Mouse (Mus musculus): Measurements from ENCODE around the gene Bzw1. TPM values are rescaled to one million over a fixed set of nuclear protein-coding genes. Genes with fewer than 3 reads are reported as not detected.
"Not testable (repeated sequence)": the region's sequence is repeated elsewhere in the genome, so short reads cannot be mapped to it uniquely, and the experiment has no call there.

The Bzw1 gene
- polyA plus RNA-seq, 1 experiment from 2014 or later = 540 TPM

DNA sequence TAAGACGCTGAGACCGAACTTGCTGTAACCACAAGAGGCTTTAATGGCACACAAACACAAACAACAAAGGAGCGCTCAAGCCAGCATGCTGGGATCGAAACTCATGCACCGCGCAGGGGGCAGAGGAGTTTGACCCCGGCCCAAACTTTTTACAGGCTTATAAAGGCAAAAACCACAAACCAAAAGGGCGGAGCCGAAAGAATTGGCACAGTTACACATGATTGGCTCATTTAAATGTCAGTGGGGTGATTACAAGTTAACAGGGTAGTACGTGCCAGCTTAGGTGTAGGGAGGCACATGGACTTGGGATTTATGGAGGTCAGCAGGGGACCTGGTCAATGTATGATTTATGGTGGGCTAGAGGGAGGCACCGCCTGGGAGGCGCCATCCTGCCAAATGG is 28.1 kb upstream of the Bzw1 start:
- WGBS = 81% methylated on average over 12 of the region's 12 CpGs
- Histone ChIP-seq H3K4me3 (ENCODE audit: low read depth, low read length) (no peak overlapping the region), H3K27me3 (ENCODE audit: control insufficient read depth, insufficient read depth, low read length) (no peaks in the 10 kb centered on the region), H3K9ac (ENCODE audit: low read length) (no peak overlapping the region), H3K36me3 (ENCODE audit: control insufficient read depth, insufficient read depth, low read length) (no peaks in the 10 kb centered on the region), H3K4me1 (ENCODE audit: control insufficient read depth, insufficient read depth, low read length) (no peaks in the 10 kb centered on the region), H3K9me3 (ENCODE audit: control insufficient read depth, low read length) (no peaks in the 10 kb centered on the region), H3K27ac (ENCODE audit: low read depth, low read length) (no peak overlapping the region), H3K4me2 (ENCODE audit: low read depth) (no peak overlapping the region)
- ATAC-seq (ENCODE audit: insufficient read depth, low FRiP score, low TSS enrichment) = no peak
- DNase-seq (ENCODE audit: low spot score) = no peak

DNA sequence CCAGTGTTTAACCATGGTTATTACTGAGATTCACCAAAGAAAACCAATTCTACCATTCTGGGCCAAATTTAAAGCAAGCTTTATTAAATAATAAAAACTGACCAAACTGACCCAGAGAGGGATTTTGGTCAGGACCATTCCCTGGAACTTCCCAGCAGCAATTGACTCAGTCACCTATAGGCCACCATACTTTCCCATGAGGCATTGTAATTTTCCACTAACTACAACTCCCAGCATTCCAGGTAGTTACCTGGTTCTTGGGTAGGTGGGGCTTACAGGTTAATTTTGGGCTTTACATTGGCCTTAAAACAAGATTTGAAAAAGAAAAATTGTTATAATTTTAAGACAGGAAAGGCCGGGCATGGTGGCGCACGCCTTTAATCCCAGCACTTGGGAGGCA is 26.9 kb upstream of the Bzw1 start:
- H3K9me3 ChIP-seq (ENCODE audit: control insufficient read depth, low read length) = no peaks in the 10 kb centered on the region
- no peak overlapping the region for H3K9ac ChIP-seq (ENCODE audit: low read length)
- H3K4me3 ChIP-seq (ENCODE audit: low read depth, low read length) = no peak overlapping the region
- no peaks in the 10 kb centered on the region for H3K4me1 ChIP-seq (ENCODE audit: control insufficient read depth, insufficient read depth, low read length)
- no peaks in the 10 kb centered on the region for H3K36me3 ChIP-seq (ENCODE audit: control insufficient read depth, insufficient read depth, low read length)
- no peaks in the 10 kb centered on the region for H3K27me3 ChIP-seq (ENCODE audit: control insufficient read depth, insufficient read depth, low read length)
- H3K27ac ChIP-seq (ENCODE audit: low read depth, low read length) = no peak overlapping the region
- WGBS = 98% methylated on average over 3 of the region's 3 CpGs
- DNase-seq (ENCODE audit: low spot score) (no peak), ATAC-seq (ENCODE audit: insufficient read depth, low FRiP score, low TSS enrichment) (no peak)
- H3K4me2 ChIP-seq (ENCODE audit: low read depth) = no peak overlapping the region

DNA sequence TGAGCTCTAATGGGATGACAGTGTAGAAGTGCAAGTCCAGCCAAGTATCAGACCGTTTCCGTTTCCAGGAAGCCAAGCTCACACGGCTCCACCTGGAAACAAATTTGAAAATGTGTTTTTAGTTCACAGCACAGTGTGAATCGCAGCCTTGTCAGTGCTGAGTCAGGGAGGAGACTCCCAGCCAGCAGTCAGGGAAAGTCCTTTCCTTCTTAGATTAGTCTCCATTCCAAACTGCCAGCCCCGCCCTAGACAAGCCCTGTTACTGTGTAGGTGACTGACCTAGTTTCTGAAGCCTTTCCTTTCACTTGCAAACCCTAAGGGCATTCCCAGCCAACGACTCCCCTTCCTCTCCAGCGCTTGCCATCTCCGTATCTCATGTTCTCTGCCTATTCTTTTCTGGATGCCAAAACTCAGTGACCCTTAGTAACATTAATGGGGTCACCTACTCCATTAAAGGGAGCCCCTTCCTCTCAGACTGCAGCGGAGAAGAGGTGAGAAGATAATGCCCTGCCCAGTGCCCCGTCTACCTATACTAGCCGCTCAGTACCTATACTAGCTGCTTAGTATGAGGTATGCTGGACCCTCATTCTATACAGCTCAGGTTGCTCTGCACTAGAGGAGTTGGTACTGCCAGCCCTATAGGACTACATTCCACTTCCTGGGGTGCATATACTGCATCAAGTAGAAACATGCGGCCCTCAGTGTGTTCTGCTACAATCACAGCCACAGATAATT is 25.8 kb upstream of the Bzw1 start:
- H3K9ac ChIP-seq (ENCODE audit: low read length) = no peak overlapping the region
- no peaks in the 10 kb centered on the region for H3K9me3 ChIP-seq (ENCODE audit: control insufficient read depth, low read length)
- H3K4me1 ChIP-seq (ENCODE audit: control insufficient read depth, insufficient read depth, low read length) = no peaks in the 10 kb centered on the region
- DNase-seq (ENCODE audit: low spot score) = no peak
- ATAC-seq (ENCODE audit: insufficient read depth, low FRiP score, low TSS enrichment) = no peak
- H3K36me3 ChIP-seq (ENCODE audit: control insufficient read depth, insufficient read depth, low read length) = no peaks in the 10 kb centered on the region
- WGBS = 82% methylated on average over 12 of the region's 12 CpGs
- no peak overlapping the region for H3K4me3 ChIP-seq (ENCODE audit: low read depth, low read length)
- H3K27me3 ChIP-seq (ENCODE audit: control insufficient read depth, insufficient read depth, low read length) = no peaks in the 10 kb centered on the region
- no peak overlapping the region for H3K27ac ChIP-seq (ENCODE audit: low read depth, low read length)
- no peak overlapping the region for H3K4me2 ChIP-seq (ENCODE audit: low read depth)

DNA sequence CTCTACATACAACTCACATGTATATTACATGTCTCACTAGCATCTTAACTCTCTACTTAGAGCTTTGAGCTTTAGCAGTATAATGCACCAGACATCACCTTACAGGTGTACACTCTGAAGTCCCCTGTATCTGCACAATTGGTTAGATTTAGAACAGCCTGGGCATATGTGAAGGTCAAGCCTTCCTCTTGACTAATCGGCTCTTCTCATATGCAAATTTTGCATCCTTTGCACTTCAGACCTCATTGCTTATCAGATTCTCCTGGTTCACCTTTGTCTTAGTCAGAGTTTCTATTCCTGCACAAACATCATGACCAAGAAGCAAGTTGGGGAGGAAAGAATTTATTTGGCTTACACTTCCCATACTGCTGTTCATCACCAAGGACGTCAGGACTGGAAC is 23.0 kb upstream of the Bzw1 start:
- no peak overlapping the region for H3K4me3 ChIP-seq (ENCODE audit: low read depth, low read length)
- no peak overlapping the region for H3K4me2 ChIP-seq (ENCODE audit: low read depth)
- DNase-seq (ENCODE audit: low spot score) (no peak), ATAC-seq (ENCODE audit: insufficient read depth, low FRiP score, low TSS enrichment) (no peak)
- H3K27ac ChIP-seq (ENCODE audit: low read depth, low read length) = no peak overlapping the region
- no peak overlapping the region for H3K9ac ChIP-seq (ENCODE audit: low read length)
- no peaks in the 10 kb centered on the region for H3K27me3 ChIP-seq (ENCODE audit: control insufficient read depth, insufficient read depth, low read length)
- H3K9me3 ChIP-seq (ENCODE audit: control insufficient read depth, low read length) = no peaks in the 10 kb centered on the region
- 81% methylated on average over 2 of the region's 2 CpGs for WGBS
- H3K36me3 ChIP-seq (ENCODE audit: control insufficient read depth, insufficient read depth, low read length) = no peaks in the 10 kb centered on the region
- no peaks in the 10 kb centered on the region for H3K4me1 ChIP-seq (ENCODE audit: control insufficient read depth, insufficient read depth, low read length)

DNA sequence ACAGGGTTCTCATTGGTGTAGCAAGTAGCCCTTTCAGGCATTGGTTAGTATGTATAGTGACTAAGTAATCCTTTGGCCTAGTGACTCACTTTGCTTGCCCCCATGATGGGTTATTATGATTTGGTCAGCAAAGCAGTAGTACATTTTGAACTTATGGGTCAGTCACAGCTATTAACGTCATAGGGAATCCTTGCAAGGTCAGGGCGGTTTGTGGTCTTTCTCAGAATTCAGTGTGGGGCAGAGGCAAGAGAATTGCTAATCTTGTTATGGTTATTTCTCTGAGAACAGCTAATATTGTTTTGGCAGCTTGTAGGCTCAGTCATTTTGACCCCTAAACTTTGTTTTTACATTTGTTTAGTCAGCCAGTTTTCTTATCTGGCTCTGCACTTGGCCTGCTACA is 18.4 kb upstream of the Bzw1 start:
- WGBS = 87% methylated on average over 2 of the region's 2 CpGs
- not testable (repeated sequence) for H3K27ac ChIP-seq (ENCODE audit: low read depth, low read length)

DNA sequence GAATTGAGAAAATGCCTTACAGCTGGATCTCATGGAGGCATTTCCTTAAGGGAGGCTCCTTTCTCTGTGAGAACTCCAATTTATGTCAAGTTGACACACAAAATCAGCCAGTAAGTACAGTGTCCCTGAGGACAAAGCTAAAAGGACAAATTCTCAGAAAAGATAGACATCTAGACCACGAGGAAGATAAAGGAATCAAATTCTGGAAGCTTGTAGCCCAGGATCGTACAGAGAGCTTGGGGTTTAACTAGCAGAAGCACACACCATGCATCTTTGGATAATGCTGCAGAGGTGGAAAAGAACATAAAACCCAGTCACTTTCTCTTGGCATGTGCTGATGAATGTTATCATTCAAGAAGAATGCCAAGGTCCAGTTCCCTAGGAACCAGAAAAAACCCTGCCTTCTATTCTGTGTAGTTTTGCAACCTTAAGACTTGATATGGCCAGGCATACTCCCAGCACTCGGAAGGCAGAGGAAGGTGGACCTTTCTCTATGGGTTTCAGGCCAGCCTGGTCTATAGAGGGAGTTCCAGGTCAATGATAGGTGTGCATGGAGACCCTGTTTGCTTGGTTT is 17.0 kb upstream of the Bzw1 start:
- no peaks in the 10 kb centered on the region for H3K4me1 ChIP-seq (ENCODE audit: control insufficient read depth, insufficient read depth, low read length)
- H3K27ac ChIP-seq (ENCODE audit: low read depth, low read length) = no peak overlapping the region
- DNase-seq (ENCODE audit: low spot score) (no peak), ATAC-seq (ENCODE audit: insufficient read depth, low FRiP score, low TSS enrichment) (no peak)
- H3K9ac ChIP-seq (ENCODE audit: low read length) = no peak overlapping the region
- 78% methylated on average over 3 of the region's 3 CpGs for WGBS
- H3K36me3 ChIP-seq (ENCODE audit: control insufficient read depth, insufficient read depth, low read length) = no peaks in the 10 kb centered on the region
- no peaks in the 10 kb centered on the region for H3K9me3 ChIP-seq (ENCODE audit: control insufficient read depth, low read length)
- no peaks in the 10 kb centered on the region for H3K27me3 ChIP-seq (ENCODE audit: control insufficient read depth, insufficient read depth, low read length)
- H3K4me3 ChIP-seq (ENCODE audit: low read depth, low read length) = no peak overlapping the region
- no peak overlapping the region for H3K4me2 ChIP-seq (ENCODE audit: low read depth)

More for the DNA sequence above, 18.4 kb upstream of the Bzw1 start:
- not testable (repeated sequence) for H3K4me2 ChIP-seq (ENCODE audit: low read depth); H3K9me3 ChIP-seq (ENCODE audit: control insufficient read depth, low read length); H3K9ac ChIP-seq (ENCODE audit: low read length); DNase-seq (ENCODE audit: low spot score); H3K4me3 ChIP-seq (ENCODE audit: low read depth, low read length); H3K36me3 ChIP-seq (ENCODE audit: control insufficient read depth, insufficient read depth, low read length); H3K27me3 ChIP-seq (ENCODE audit: control insufficient read depth, insufficient read depth, low read length); H3K4me1 ChIP-seq (ENCODE audit: control insufficient read depth, insufficient read depth, low read length); ATAC-seq (ENCODE audit: insufficient read depth, low FRiP score, low TSS enrichment)

DNA sequence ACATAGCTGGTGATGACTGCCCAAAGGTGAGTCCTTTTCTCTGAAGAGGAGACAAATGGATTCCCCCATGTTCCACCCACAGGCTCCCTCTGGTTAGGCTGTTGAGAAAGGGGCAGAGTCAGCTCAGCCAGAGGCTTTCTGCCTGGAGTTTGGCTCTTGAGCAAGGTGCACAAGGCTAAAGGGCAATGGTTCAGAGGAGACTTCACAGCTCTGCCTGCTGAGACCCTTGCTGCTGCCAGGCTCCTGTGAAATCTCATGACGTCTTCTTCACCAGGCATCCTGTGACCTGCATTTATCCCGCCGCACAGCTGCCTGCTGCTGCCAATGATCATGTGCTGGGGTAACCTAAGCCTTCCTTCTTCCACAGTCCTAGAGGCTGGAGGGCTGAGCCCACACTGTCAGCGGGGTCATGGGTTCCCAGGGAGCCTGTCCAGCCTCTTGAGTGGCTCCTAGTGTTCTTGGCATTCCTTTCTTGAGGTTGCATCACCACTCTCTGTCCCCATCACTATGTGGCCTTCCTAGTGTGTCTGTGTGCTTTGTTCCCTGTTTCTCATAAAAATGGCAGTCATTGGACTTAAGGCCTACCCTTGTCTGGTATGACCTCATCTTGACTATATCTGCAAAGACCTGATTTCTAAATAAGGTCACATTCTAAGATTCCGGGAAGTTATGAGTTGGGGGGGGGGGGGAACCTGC is 10.0 kb upstream of the Bzw1 start:
- H3K9me3 ChIP-seq (ENCODE audit: control insufficient read depth, low read length) = no peaks in the 10 kb centered on the region
- DNase-seq (ENCODE audit: low spot score) = no peak
- no peak for ATAC-seq (ENCODE audit: insufficient read depth, low FRiP score, low TSS enrichment)

DNA sequence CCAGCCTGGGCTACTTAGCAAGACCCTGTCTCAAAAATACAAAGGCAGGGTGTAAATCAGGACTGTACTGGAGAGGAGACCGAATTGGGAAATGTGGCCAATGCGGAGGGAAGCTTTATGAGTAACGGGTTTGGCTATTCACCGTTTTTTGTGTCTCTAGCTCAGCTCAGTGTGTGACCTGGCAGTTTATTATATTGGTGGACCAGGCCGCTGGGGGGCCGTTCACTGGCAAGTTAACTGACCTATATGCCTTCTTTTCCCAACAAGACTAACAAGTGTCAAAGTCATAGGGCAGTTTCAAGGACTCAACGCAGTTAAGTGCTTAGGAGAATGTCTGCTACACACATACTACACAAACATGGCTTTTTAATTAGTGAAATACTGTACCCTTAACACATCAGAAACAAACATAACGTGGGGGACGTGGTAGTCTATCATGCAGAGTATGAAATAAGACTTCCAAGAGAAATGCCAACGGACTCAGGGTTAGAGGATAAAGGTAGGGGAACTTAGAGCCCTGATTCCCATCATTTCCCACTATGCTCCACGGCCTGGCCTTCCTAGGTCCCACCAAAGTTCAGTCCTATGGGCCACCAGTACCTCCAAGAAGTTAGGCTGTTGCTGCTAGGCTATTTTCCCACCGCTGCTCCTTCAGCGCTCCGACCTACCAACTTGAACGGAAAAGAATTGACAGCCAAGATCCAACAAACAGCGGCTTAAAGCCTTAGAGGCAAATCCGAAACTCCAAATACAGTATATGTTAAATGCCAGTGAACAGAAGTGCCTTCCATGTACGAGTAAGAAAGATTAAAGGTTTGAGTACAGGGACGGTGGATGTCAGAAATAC is 1.1 kb upstream of the Bzw1 start:
- peak overlapping the region; percentile 61 for H3K4me2 ChIP-seq (ENCODE audit: low read depth)
- WGBS = 45% methylated on average over 19 of the region's 19 CpGs
- no peaks in the 10 kb centered on the region for H3K9me3 ChIP-seq (ENCODE audit: control insufficient read depth, low read length)
- H3K36me3 ChIP-seq (ENCODE audit: control insufficient read depth, insufficient read depth, low read length) = peaks cover 10% of the 10 kb centered on the region; the same call in 1 of the 2 replicates
- peak overlapping the region; percentile 97 for H3K9ac ChIP-seq (ENCODE audit: low read length)
- no peak for ATAC-seq (ENCODE audit: insufficient read depth, low FRiP score, low TSS enrichment)
- peak overlapping the region; percentile 98 for H3K4me3 ChIP-seq (ENCODE audit: low read depth, low read length)
- no peaks in the 10 kb centered on the region for H3K27me3 ChIP-seq (ENCODE audit: control insufficient read depth, insufficient read depth, low read length)
- H3K4me1 ChIP-seq (ENCODE audit: control insufficient read depth, insufficient read depth, low read length) = peaks cover 11% of the 10 kb centered on the region; the same call in 1 of the 2 replicates
- H3K27ac ChIP-seq (ENCODE audit: low read depth, low read length) = peak overlapping the region; percentile 99; the same call in 1 of the 2 replicates
- no peak for DNase-seq (ENCODE audit: low spot score)

More for the DNA sequence above, 10.0 kb upstream of the Bzw1 start:
- Histone ChIP-seq H3K4me1 (ENCODE audit: control insufficient read depth, insufficient read depth, low read length) (no peaks in the 10 kb centered on the region), H3K27me3 (ENCODE audit: control insufficient read depth, insufficient read depth, low read length) (no peaks in the 10 kb centered on the region), H3K36me3 (ENCODE audit: control insufficient read depth, insufficient read depth, low read length) (no peaks in the 10 kb centered on the region), H3K4me3 (ENCODE audit: low read depth, low read length) (no peak overlapping the region), H3K27ac (ENCODE audit: low read depth, low read length) (no peak overlapping the region), H3K4me2 (ENCODE audit: low read depth) (no peak overlapping the region), H3K9ac (ENCODE audit: low read length) (no peak overlapping the region)
- whole genome bisulfite sequencing = 78% methylated on average over 5 of the region's 5 CpGs

Measured in neural tube, embryonic 11.5 days (tissue).